Mouse (Mus musculus) ES-Bruce4 (cell line): Measurements from ENCODE around the gene Gapt. TPM values are rescaled to one million over a fixed set of nuclear protein-coding genes. Genes with fewer than 3 reads are reported as not detected.

Experiments
- H3K27ac ChIP-seq: 2 replicates; pipeline ENCODE4 v1.5.1; 2012; ENCODE audit warnings: low read length, inconsistent platforms; ENCODE audit not compliant: insufficient read depth
- H3K27me3 ChIP-seq: 2 replicates; pipeline ENCODE4 v1.6.1; 2012; ENCODE audit warnings: mild to moderate bottlenecking, low read length, inconsistent platforms; ENCODE audit not compliant: control insufficient read depth, poor library complexity, insufficient read depth, severe bottlenecking
- H3K36me3 ChIP-seq: 2 replicates; pipeline ENCODE4 v1.6.1; 2012; ENCODE audit warnings: inconsistent platforms, mild to moderate bottlenecking, low read length, moderate library complexity; ENCODE audit not compliant: control insufficient read depth, poor library complexity, insufficient read depth, severe bottlenecking
- H3K4me1 ChIP-seq: one replicate; pipeline ENCODE4 v1.8.1; 2011; ENCODE audit warnings: low read length; ENCODE audit not compliant: control insufficient read depth, insufficient read depth
- H3K4me3 ChIP-seq: 2 replicates; pipeline ENCODE4 v1.5.1; 2011; ENCODE audit warnings: low read depth, mild to moderate bottlenecking, low read length
- H3K9ac ChIP-seq: 2 replicates; pipeline ENCODE4 v1.6.1; 2012; ENCODE audit warnings: low read depth, mild to moderate bottlenecking, inconsistent platforms; ENCODE audit not compliant: poor library complexity, severe bottlenecking
- H3K9me3 ChIP-seq: replicated peaks from 2 replicates; pipeline ENCODE4 v1.6.1; 2012; ENCODE audit warnings: mild to moderate bottlenecking, low read length, inconsistent platforms; ENCODE audit not compliant: control insufficient read depth, poor library complexity, insufficient read depth, severe bottlenecking
- CTCF ChIP-seq: IDR thresholded peaks from one replicate; pipeline ENCODE4 v1.8.1; 2011; ENCODE audit warnings: low read depth, low read length
- EP300 ChIP-seq: IDR thresholded peaks from 2 replicates; pipeline ENCODE4 v1.6.1; 2011; ENCODE audit warnings: low read depth, low read length; ENCODE audit not compliant: insufficient read depth
- POLR2A ChIP-seq: IDR thresholded peaks from one replicate; pipeline ENCODE4 v1.8.1; 2011; ENCODE audit warnings: low read length; ENCODE audit not compliant: insufficient read depth
- polyA plus RNA-seq: library from polyadenylated mRNA; stranded (reverse); fragments of >200 nt; gene quantifications from 2 replicates; pipeline ENCODE4 v1.2.4, GENCODE M21; 2011; ENCODE audit warnings: low read depth; ENCODE audit not compliant: missing spikeins, insufficient read depth, insufficient read length

The Gapt gene
- polyA plus RNA-seq, 1 experiment, result not detected

DNA sequence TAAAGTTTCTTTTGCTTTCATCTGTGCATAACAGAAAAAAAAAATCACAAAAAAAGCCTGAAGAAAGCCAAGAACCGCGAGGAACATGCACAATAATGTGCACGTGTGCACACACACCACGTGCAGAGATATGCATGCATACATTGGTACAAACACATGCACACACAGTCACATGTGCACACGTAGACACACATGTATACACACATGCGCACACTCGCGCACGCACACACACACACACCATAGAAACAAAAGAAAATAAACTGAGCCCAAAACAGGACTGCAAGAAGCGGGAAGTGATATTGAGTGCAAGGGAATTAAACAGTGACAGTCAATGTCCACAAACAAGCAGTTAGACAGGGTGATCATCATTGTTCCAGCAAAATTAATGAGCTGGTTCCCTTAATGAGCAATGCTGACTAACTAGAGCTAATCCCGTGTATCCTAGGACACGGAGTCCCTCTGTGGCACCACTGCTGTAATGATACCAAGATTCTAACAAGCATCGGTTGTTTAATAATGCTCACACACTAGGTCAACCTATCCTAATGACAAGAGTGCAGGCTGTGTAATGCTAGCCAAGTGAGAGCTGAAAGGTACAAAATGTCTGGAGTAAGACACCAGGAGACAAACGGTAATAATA, 23.9 kb downstream of the Gapt start:
- no peaks in the 10 kb centered on the region for H3K4me1 ChIP-seq
- TF ChIP-seq CTCF (no peak), POLR2A (no peak), EP300 (no peak)
- no peak overlapping the region for H3K27ac ChIP-seq
- no peak overlapping the region for H3K4me3 ChIP-seq
- H3K9ac ChIP-seq, result no peak overlapping the region
- H3K9me3 ChIP-seq, result no peaks in the 10 kb centered on the region
- no peaks in the 10 kb centered on the region for H3K36me3 ChIP-seq
- H3K27me3 ChIP-seq, result no peaks in the 10 kb centered on the region

DNA sequence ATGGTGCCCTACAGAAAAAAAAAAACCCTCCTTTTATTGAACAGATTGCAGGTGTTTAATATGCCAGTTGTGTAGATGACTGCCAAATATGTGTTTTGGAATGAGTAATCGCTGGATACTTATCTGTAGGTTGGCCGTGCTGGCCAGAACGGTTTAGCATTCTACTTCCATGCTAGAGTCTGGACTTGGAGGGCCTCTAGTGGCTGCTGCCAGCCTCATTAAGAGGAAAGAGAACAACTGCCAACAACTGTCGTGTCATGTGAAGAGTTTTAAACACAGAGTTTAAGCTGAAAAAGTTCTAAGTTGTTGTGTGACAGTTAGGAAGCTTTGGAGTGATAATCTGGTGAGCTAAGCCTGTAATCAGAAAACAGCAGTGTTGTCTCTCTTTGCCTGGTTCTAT, 38.3 kb downstream of the Gapt start:
- no peaks in the 10 kb centered on the region for H3K9me3 ChIP-seq
- no peaks in the 10 kb centered on the region; the same call in none of the 2 replicates for H3K27me3 ChIP-seq
- H3K4me3 ChIP-seq, result no peak overlapping the region
- H3K27ac ChIP-seq, result no peak overlapping the region
- no peaks in the 10 kb centered on the region for H3K4me1 ChIP-seq
- H3K9ac ChIP-seq, result no peak overlapping the region
- TF ChIP-seq EP300 (no peak), POLR2A (no peak), CTCF (no peak)
- H3K36me3 ChIP-seq, result no peaks in the 10 kb centered on the region

DNA sequence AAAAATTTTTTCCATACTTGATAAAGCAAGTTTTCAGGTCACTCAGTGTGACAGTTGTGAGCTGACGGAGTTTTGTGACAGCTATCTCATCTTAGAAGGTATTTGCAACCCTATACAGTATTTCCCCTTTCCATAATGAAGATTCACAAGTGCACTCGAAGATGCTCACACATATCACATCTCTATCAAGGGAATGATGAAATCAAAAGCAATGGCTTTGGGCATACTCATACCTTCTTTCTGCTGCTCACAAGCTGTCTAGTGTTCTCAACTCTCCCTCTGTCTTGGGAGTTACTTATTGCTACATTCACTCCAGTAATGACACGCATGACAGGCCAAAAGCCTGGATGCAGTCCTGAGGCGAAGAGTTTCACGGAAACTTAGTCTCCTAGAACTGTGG, 49.8 kb downstream of the Gapt start:
- Histone ChIP-seq H3K27ac (no peak overlapping the region), H3K4me3 (no peak overlapping the region), H3K9me3 (no peaks in the 10 kb centered on the region), H3K9ac (no peak overlapping the region), H3K4me1 (no peaks in the 10 kb centered on the region), H3K27me3 (no peaks in the 10 kb centered on the region), H3K36me3 (no peaks in the 10 kb centered on the region)
- TF ChIP-seq EP300 (no peak), POLR2A (no peak), CTCF (no peak)

Other genes with a start within 250 kb of the Gapt start
- gene Rab3c, start 76.2 kb downstream of the Gapt start, polyA plus RNA-seq, result 0.37 TPM in 1 of 2 replicates, not detected in the other
- 87.7 and 92.8 TPM in 2 replicates for gene Plk2, start 37.8 kb upstream of the Gapt start, polyA plus RNA-seq